Mouse (Mus musculus) heart, postnatal 14 days (tissue): ENCODE measurements around the gene Taf4. TPM values are rescaled to one million over a fixed set of nuclear protein-coding genes. Genes with fewer than 3 reads are reported as not detected.
A peak's percentile ranks its signal among the peaks of the same experiment; 100 is the strongest.

Experiments used
- DNase-seq, 2 experiments: peaks; one replicate each; pipeline ENCODE4 v3.0.0; 2021 to 2022
- intact Hi-C: fragments of 180-260 bp; cut with DNase I; formaldehyde crosslinking; loops from one replicate; pipeline ENCODE4 v1.15.1; 2025
- long read RNA-seq, 2 experiments: library from polyadenylated mRNA; stranded (forward); transcript quantifications; one replicate each; pipeline ENCODE4 v2.0.0; 2021
- total RNA-seq, 2 experiments: library from RNA; stranded (reverse); gene quantifications; 2 replicates each; pipeline ENCODE4 v1.2.3; 2021

The Taf4 gene
- total RNA-seq = 10 to 100 TPM; 15.8 to 19.0 TPM
- long read RNA-seq, experiment 1, full-length matches to known transcripts = 5 of 21 reads
- long read RNA-seq, experiment 1, partial matches to known transcripts = 3 of 21 reads
- long read RNA-seq, experiment 1, other reads (novel, unspliced or antisense) = 13 of 21 reads
- long read RNA-seq, experiment 2, full-length matches to known transcripts = 5 of 21 reads
- long read RNA-seq, experiment 2, partial matches to known transcripts = 3 of 21 reads
- long read RNA-seq, experiment 2, other reads (novel, unspliced or antisense) = 13 of 21 reads

- DNase-seq = peak; percentile 93 to 94
Measured at GRCm38 (mm10) chr2:179976628-179977343, at the start of gene Taf4. Gene Taf4 (minus strand): TSS chr2:179976646.

GRCm38 (mm10) chr2:180025861-180026200 lies 49.4 kb upstream of the Taf4 start:
- intact Hi-C loops = loop anchor here (2.0 kb wide), 1 partner anchor 15 kb away; no protein-coding TSS in a partner anchor

More at GRCm38 (mm10) chr2:179976628-179977343, at the start of gene Taf4:
- intact Hi-C loops = loop anchor here (1.0 to 2.0 kb wide), 2 partner anchors 48 to 66 kb away; partner anchors contain the start of genes Lsm14b, Psma7 and Ss18l1

GRCm38 (mm10) chr2:180025135-180025860 lies 48.9 kb upstream of the Taf4 start:
- intact Hi-C loops = no loop called here
- DNase-seq = peak; percentile 57 to 58

More at GRCm38 (mm10) chr2:180025861-180026200, 49.4 kb upstream of the Taf4 start:
- DNase-seq = no peak

- DNase-seq = peak; percentile 99 to 100
- intact Hi-C loops = loop anchor here (1.0 kb wide), 1 partner anchor 47 kb away; no protein-coding TSS in a partner anchor
Measured at GRCm38 (mm10) chr2:180024401-180025098, 48.1 kb upstream of the Taf4 start, which contains the start of gene Lsm14b. Gene Lsm14b (plus strand): TSS chr2:180024987.

- intact Hi-C loops = no loop called here
- DNase-seq = no peak
Measured at GRCm38 (mm10) chr2:180022751-180023150, 46.3 kb upstream of the Taf4 start.

- DNase-seq = no peak
- intact Hi-C loops = no loop called here
Measured at GRCm38 (mm10) chr2:180020919-180021318, 44.5 kb upstream of the Taf4 start.

- intact Hi-C loops = no loop called here
Measured at GRCm38 (mm10) chr2:180020091-180020661, 43.7 kb upstream of the Taf4 start.

GRCm38 (mm10) chr2:180018573-180018972 lies 42.1 kb upstream of the Taf4 start:
- DNase-seq = no peak
- intact Hi-C loops = no loop called here

More at GRCm38 (mm10) chr2:180020091-180020661, 43.7 kb upstream of the Taf4 start:
- DNase-seq = no peak

GRCm38 (mm10) chr2:180017632-180018031 lies 41.2 kb upstream of the Taf4 start:
- intact Hi-C loops = no loop called here
- DNase-seq = no peak

- no peak for DNase-seq
- intact Hi-C loops = no loop called here
Measured at GRCm38 (mm10) chr2:180013686-180014085, 37.2 kb upstream of the Taf4 start.

- intact Hi-C loops = no loop called here
- no peak for DNase-seq
Measured at GRCm38 (mm10) chr2:180011370-180011769, 34.9 kb upstream of the Taf4 start.

GRCm38 (mm10) chr2:180010686-180011085 lies 34.2 kb upstream of the Taf4 start:
- DNase-seq = no peak
- intact Hi-C loops = no loop called here

GRCm38 (mm10) chr2:180006352-180007017 lies 30.0 kb upstream of the Taf4 start:
- intact Hi-C loops = no loop called here

GRCm38 (mm10) chr2:180005656-180006351 lies 29.4 kb upstream of the Taf4 start:
- DNase-seq = no peak
- intact Hi-C loops = no loop called here

More at GRCm38 (mm10) chr2:180006352-180007017, 30.0 kb upstream of the Taf4 start:
- no peak for DNase-seq

GRCm38 (mm10) chr2:180001635-180002034 lies 25.2 kb upstream of the Taf4 start:
- intact Hi-C loops = no loop called here
- DNase-seq = no peak

- intact Hi-C loops = no loop called here
- DNase-seq = no peak
Measured at GRCm38 (mm10) chr2:179998431-179998830, 22.0 kb upstream of the Taf4 start.

GRCm38 (mm10) chr2:179993071-179993470 lies 16.6 kb upstream of the Taf4 start:
- DNase-seq = no peak
- intact Hi-C loops = no loop called here

GRCm38 (mm10) chr2:179989098-179989497 lies 12.7 kb upstream of the Taf4 start:
- no peak for DNase-seq
- intact Hi-C loops = no loop called here
